Mouse (Mus musculus): ENCODE data around the gene Rad21l.

Rad21l gene

GRCm38 (mm10) chr2:151609974-151610373 lies 58.4 kb downstream of the Rad21l start:
- Histone ChIP-seq H3K36me3 (ENCODE audit: insufficient read depth, low read length) (no peaks in the 10 kb centered on the region), H3K4me1 (replicated peaks; ENCODE audit: low read depth, low read length) (peaks cover 13% of the 10 kb centered on the region), H3K9me3 (ENCODE audit: low read length) (no peaks in the 10 kb centered on the region), H3K27me3 (ENCODE audit: insufficient read depth, low read length) (peaks cover 28% of the 10 kb centered on the region), H3K4me3 (replicated peaks; ENCODE audit: low read length) (no peak overlapping the region)
- no peak for TF ChIP-seq CTCF (conservative IDR thresholded peaks at IDR 0.05; ENCODE audit: low read length)
- TF ChIP-seq POU5F1 (IDR thresholded peaks at IDR 0.05; ENCODE audit: borderline replicate concordance, low read length): no peak
- TF ChIP-seq NANOG (IDR thresholded peaks at IDR 0.05; ENCODE audit: borderline replicate concordance, low read length): no peak

GRCm38 (mm10) chr2:151608435-151608834 lies 59.9 kb downstream of the Rad21l start:
- no peak for TF ChIP-seq CTCF (conservative IDR thresholded peaks at IDR 0.05; ENCODE audit: low read length)
- no peak for TF ChIP-seq NANOG (IDR thresholded peaks at IDR 0.05; ENCODE audit: borderline replicate concordance, low read length)
- no peak for TF ChIP-seq POU5F1 (IDR thresholded peaks at IDR 0.05; ENCODE audit: borderline replicate concordance, low read length)
- peaks cover 29% of the 10 kb centered on the region for H3K27me3 ChIP-seq (ENCODE audit: insufficient read depth, low read length)
- peaks cover 13% of the 10 kb centered on the region for H3K4me1 ChIP-seq (replicated peaks; ENCODE audit: low read depth, low read length)
- H3K9me3 ChIP-seq (ENCODE audit: low read length): no peaks in the 10 kb centered on the region
- H3K36me3 ChIP-seq (ENCODE audit: insufficient read depth, low read length): no peaks in the 10 kb centered on the region
- no peak overlapping the region for H3K4me3 ChIP-seq (replicated peaks; ENCODE audit: low read length)

- no peaks in the 10 kb centered on the region for H3K36me3 ChIP-seq (ENCODE audit: insufficient read depth, low read length)
- no peaks in the 10 kb centered on the region for H3K9me3 ChIP-seq (ENCODE audit: low read length)
- peaks cover 44% of the 10 kb centered on the region for H3K27me3 ChIP-seq (ENCODE audit: insufficient read depth, low read length)
- TF ChIP-seq NANOG (IDR thresholded peaks at IDR 0.05; ENCODE audit: borderline replicate concordance, low read length): no peak
- no peak for TF ChIP-seq POU5F1 (IDR thresholded peaks at IDR 0.05; ENCODE audit: borderline replicate concordance, low read length)
- no peak for TF ChIP-seq CTCF (conservative IDR thresholded peaks at IDR 0.05; ENCODE audit: low read length)
- H3K4me1 ChIP-seq (replicated peaks; ENCODE audit: low read depth, low read length): peaks cover 20% of the 10 kb centered on the region
- peak overlapping the region; percentile 45 for H3K4me3 ChIP-seq (replicated peaks; ENCODE audit: low read length)
These were observed 62.8 kb downstream of the Rad21l start for GRCm38 (mm10) chr2:151605437-151605987.

GRCm38 (mm10) chr2:151603630-151604029 lies 64.7 kb downstream of the Rad21l start:
- TF ChIP-seq POU5F1 (IDR thresholded peaks at IDR 0.05; ENCODE audit: borderline replicate concordance, low read length) (no peak), CTCF (conservative IDR thresholded peaks at IDR 0.05; ENCODE audit: low read length) (no peak)
- H3K9me3 ChIP-seq (ENCODE audit: low read length): no peaks in the 10 kb centered on the region
- H3K4me3 ChIP-seq (replicated peaks; ENCODE audit: low read length): no peak overlapping the region
- peaks cover 51% of the 10 kb centered on the region for H3K27me3 ChIP-seq (ENCODE audit: insufficient read depth, low read length)
- peaks cover 28% of the 10 kb centered on the region for H3K4me1 ChIP-seq (replicated peaks; ENCODE audit: low read depth, low read length)
- no peaks in the 10 kb centered on the region for H3K36me3 ChIP-seq (ENCODE audit: insufficient read depth, low read length)

- TF ChIP-seq NANOG (IDR thresholded peaks at IDR 0.05; ENCODE audit: borderline replicate concordance, low read length) (no peak), CTCF (conservative IDR thresholded peaks at IDR 0.05; ENCODE audit: low read length) (no peak)
- H3K27me3 ChIP-seq (ENCODE audit: insufficient read depth, low read length): peaks cover 58% of the 10 kb centered on the region
- no peak overlapping the region for H3K4me3 ChIP-seq (replicated peaks; ENCODE audit: low read length)
These were observed 66.2 kb downstream of the Rad21l start for GRCm38 (mm10) chr2:151602106-151602505.

GRCm38 (mm10) chr2:151598068-151598467 lies 70.3 kb downstream of the Rad21l start:
- H3K4me3 ChIP-seq (replicated peaks; ENCODE audit: low read length): no peak overlapping the region
- no peaks in the 10 kb centered on the region for H3K36me3 ChIP-seq (ENCODE audit: insufficient read depth, low read length)
- H3K9me3 ChIP-seq (ENCODE audit: low read length): no peaks in the 10 kb centered on the region
- peaks cover 28% of the 10 kb centered on the region for H3K4me1 ChIP-seq (replicated peaks; ENCODE audit: low read depth, low read length)
- H3K27me3 ChIP-seq (ENCODE audit: insufficient read depth, low read length): peaks cover 79% of the 10 kb centered on the region
- TF ChIP-seq CTCF (conservative IDR thresholded peaks at IDR 0.05; ENCODE audit: low read length) (no peak), NANOG (IDR thresholded peaks at IDR 0.05; ENCODE audit: borderline replicate concordance, low read length) (no peak), POU5F1 (IDR thresholded peaks at IDR 0.05; ENCODE audit: borderline replicate concordance, low read length) (no peak)

More at GRCm38 (mm10) chr2:151602106-151602505, 66.2 kb downstream of the Rad21l start:
- Histone ChIP-seq H3K4me1 (replicated peaks; ENCODE audit: low read depth, low read length) (peaks cover 28% of the 10 kb centered on the region), H3K36me3 (ENCODE audit: insufficient read depth, low read length) (no peaks in the 10 kb centered on the region), H3K9me3 (ENCODE audit: low read length) (no peaks in the 10 kb centered on the region)
